Mouse (Mus musculus) olfactory bulb, adult 2 months (tissue): ENCODE data around the gene Eno3.

Source experiments
- CTCF ChIP-seq: fragments of 200-500 bp; IDR thresholded peaks from 2 replicates; pipeline ENCODE4 v1.5.1; 2012; ENCODE audit warnings: low read depth, mild to moderate bottlenecking, low read length, moderate library complexity; ENCODE audit not compliant: insufficient read depth
- POLR2A ChIP-seq: fragments of 200-500 bp; IDR thresholded peaks from 2 replicates; pipeline ENCODE4 v1.6.1; 2012; ENCODE audit warnings: mild to moderate bottlenecking, low read depth, low read length, moderate library complexity; ENCODE audit not compliant: insufficient read depth

- TF ChIP-seq CTCF: no peak
- no peak for TF ChIP-seq POLR2A
Observed at GRCm38 (mm10) chr11:70650322-70651175, 6.5 kb upstream of the Eno3 start.
